Mouse (Mus musculus) kidney, postnatal 25 days (tissue): Measurements from ENCODE around the gene Pan2.
"Not testable (repeated sequence)": the region's sequence is repeated elsewhere in the genome, so short reads cannot be mapped to it uniquely, and the experiment has no call there.

ENCODE experiments used
- DNase-seq, 2 experiments: peaks; one replicate each; pipeline ENCODE4 v3.0.0; 2021; ENCODE audit warnings: mixed read lengths in 2 of 2

Gene Pan2

GRCm38 (mm10) chr10:128303126-128304021 lies at the start of gene Pan2:
Gene Pan2, plus strand, starts transcription at chr10:128303335.
- peak; percentile 99 to 100 for DNase-seq

GRCm38 (mm10) chr10:128253677-128254255 lies 49.4 kb upstream of the Pan2 start, which contains the start of gene Apon:
Gene Apon, plus strand, starts transcription at chr10:128254096.
- DNase-seq = no peak

GRCm38 (mm10) chr10:128255925-128256324 lies 47.2 kb upstream of the Pan2 start:
- no peak for DNase-seq

- DNase-seq = no peak
Measured at GRCm38 (mm10) chr10:128256328-128256727, 46.8 kb upstream of the Pan2 start.

GRCm38 (mm10) chr10:128258953-128259352 lies 44.2 kb upstream of the Pan2 start:
- no peak for DNase-seq

- no peak for DNase-seq
Measured at GRCm38 (mm10) chr10:128259946-128260345, 43.2 kb upstream of the Pan2 start.

GRCm38 (mm10) chr10:128260376-128260775 lies 42.8 kb upstream of the Pan2 start:
- DNase-seq = not testable (repeated sequence)

- no peak for DNase-seq
Measured at GRCm38 (mm10) chr10:128262300-128262699, 40.8 kb upstream of the Pan2 start.

GRCm38 (mm10) chr10:128263393-128264310 lies 39.5 kb upstream of the Pan2 start:
- no peak for DNase-seq

GRCm38 (mm10) chr10:128268371-128268770 lies 34.8 kb upstream of the Pan2 start, which contains the start of gene Apof:
Gene Apof, plus strand, starts transcription at chr10:128268671.
- no peak for DNase-seq

- no peak for DNase-seq
Measured at GRCm38 (mm10) chr10:128269206-128269910, 33.8 kb upstream of the Pan2 start.

GRCm38 (mm10) chr10:128270287-128270841 lies 32.8 kb upstream of the Pan2 start, which contains the start of gene Stat2:
Gene Stat2, plus strand, starts transcription at chr10:128270559.
- DNase-seq = peak; percentile 99 to 100

- no peak for DNase-seq
Measured at GRCm38 (mm10) chr10:128270866-128271265, 32.3 kb upstream of the Pan2 start.

- DNase-seq = peak in 1 of 2 experiments; percentile 38
Measured at GRCm38 (mm10) chr10:128271883-128272282, 31.3 kb upstream of the Pan2 start.

GRCm38 (mm10) chr10:128272819-128273439 lies 30.2 kb upstream of the Pan2 start:
- DNase-seq = not testable (repeated sequence)

- DNase-seq = not testable (repeated sequence)
Measured at GRCm38 (mm10) chr10:128275374-128275773, 27.8 kb upstream of the Pan2 start.

- DNase-seq = no peak
Measured at GRCm38 (mm10) chr10:128278158-128278557, 25.0 kb upstream of the Pan2 start.

- DNase-seq = peak; percentile 15 to 78
Measured at GRCm38 (mm10) chr10:128280943-128281342, 22.2 kb upstream of the Pan2 start.

GRCm38 (mm10) chr10:128281682-128282081 lies 21.5 kb upstream of the Pan2 start:
- no peak for DNase-seq

GRCm38 (mm10) chr10:128282886-128283450 lies 20.2 kb upstream of the Pan2 start:
- peak; percentile 34 to 59 for DNase-seq
